Mouse (Mus musculus) olfactory bulb, adult 2 months (tissue): Measurements from ENCODE around the gene Otos. TPM values are rescaled to one million over a fixed set of nuclear protein-coding genes. Genes with fewer than 3 reads are reported as not detected.

Source experiments
- H3K27ac ChIP-seq: fragments of 200-500 bp; 2 replicates; pipeline ENCODE4 v1.5.1; 2012; ENCODE audit warnings: low read depth, low read length; ENCODE audit not compliant: insufficient read depth
- H3K4me1 ChIP-seq: fragments of 200-500 bp; 2 replicates; pipeline ENCODE4 v1.6.1; 2012; ENCODE audit warnings: low read length; ENCODE audit not compliant: control insufficient read depth, insufficient read depth
- H3K4me3 ChIP-seq: fragments of 200-500 bp; 2 replicates; pipeline ENCODE4 v1.5.1; 2012; ENCODE audit warnings: mild to moderate bottlenecking, low read depth, low read length, moderate library complexity; ENCODE audit not compliant: insufficient read depth
- CTCF ChIP-seq: fragments of 200-500 bp; IDR thresholded peaks from 2 replicates; pipeline ENCODE4 v1.5.1; 2012; ENCODE audit warnings: low read depth, mild to moderate bottlenecking, low read length, moderate library complexity; ENCODE audit not compliant: insufficient read depth
- POLR2A ChIP-seq: fragments of 200-500 bp; IDR thresholded peaks from 2 replicates; pipeline ENCODE4 v1.6.1; 2012; ENCODE audit warnings: mild to moderate bottlenecking, low read depth, low read length, moderate library complexity; ENCODE audit not compliant: insufficient read depth
- WGBS: fragments of 180-500 bp; shearing (Covaris S2); methylation state at CpG from one replicate; pipeline ENCODE4 v1.1.7; 2018; 5-methylcytosine and 5-hydroxymethylcytosine counted together
- polyA plus RNA-seq: library from polyadenylated mRNA; stranded (reverse); fragments of >200 nt; gene quantifications from 2 replicates; pipeline ENCODE4 v1.2.4, GENCODE M21; 2012; ENCODE audit warnings: low replicate concordance; ENCODE audit not compliant: missing spikeins, insufficient read depth, insufficient read length

Gene Otos
- polyA plus RNA-seq, 1 experiment: not detected

DNA sequence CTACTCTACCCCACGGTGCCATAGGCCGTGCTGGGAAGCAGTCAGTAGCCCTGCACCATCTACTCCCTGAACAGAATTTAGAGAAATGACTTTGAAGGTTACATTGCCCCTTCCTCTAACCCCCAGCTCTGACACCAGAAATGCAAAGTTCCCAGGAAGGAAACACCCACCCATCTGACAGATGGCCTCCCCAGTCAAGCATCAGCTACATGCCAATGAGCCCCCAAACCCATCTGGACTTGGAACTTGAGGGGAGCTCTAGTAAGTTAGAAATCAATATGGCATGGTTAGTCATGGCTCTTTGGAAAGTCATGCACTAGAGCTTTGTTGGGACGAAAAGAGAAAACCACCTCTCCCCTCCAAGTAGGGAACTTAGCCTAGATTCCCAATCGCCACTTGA is 9.9 kb downstream of the Otos start:
- H3K4me1 ChIP-seq: peaks cover 24% of the 10 kb centered on the region
- no peak overlapping the region for H3K27ac ChIP-seq
- no peak overlapping the region for H3K4me3 ChIP-seq
- 93% methylated on average over 4 of the region's 4 CpGs for WGBS
- TF ChIP-seq POLR2A (no peak), CTCF (no peak)

DNA sequence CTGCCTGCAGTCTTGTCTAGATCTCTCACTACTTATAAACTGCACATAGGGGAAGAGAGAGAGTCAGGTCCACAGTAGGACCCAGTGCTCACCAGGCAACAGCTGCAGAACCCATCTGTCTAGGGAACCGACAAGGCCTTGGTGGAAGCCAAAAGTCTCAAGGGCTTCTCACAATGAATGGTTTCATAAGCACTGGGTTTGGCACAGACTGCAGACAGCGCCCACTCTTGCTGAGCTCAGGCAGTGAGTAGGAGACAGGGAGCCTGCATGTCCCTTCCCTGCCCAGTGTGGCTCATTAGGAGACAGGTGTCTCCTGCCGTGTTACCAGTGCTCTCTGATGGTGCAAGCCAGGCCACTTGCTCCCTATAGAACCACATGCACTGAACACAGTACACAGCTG is 10.5 kb downstream of the Otos start:
- peaks cover 24% of the 10 kb centered on the region for H3K4me1 ChIP-seq
- no peak overlapping the region for H3K4me3 ChIP-seq
- TF ChIP-seq CTCF (no peak), POLR2A (no peak)
- no peak overlapping the region for H3K27ac ChIP-seq
- 61% methylated on average over 3 of the region's 3 CpGs for WGBS

DNA sequence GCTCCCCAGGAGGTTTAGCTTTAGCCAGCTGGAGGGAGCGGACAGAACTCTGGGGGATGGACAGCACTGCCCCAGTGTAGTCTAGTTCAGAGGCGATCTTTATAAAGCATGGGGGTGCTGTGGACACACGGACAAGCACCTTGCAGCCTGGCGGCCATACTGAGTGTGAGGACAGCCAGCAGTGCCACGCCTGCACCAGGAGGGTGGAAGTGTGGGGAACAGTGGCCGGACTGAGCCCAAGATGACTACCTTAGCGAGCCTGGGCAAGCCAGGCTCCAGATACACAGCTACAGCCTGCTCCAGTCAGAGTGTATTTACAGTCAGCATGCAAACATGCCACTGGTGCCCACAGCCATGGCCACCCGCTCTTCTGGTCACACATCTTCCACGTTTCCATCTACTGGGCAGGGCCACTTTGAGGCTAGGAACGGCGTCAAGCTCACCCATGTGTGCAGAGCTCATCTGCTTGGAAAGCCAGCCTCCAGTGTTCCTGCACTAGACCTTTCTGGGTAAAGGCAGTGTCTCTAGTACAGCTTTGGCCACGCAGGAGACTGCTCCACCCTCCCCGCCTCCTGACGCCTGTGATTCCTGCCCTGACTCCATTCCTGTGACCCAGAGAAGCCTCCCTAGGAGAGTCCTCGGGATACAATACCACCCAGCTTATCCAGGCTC is 11.0 kb downstream of the Otos start:
- 88% methylated on average over 15 of the region's 15 CpGs for WGBS
- Histone ChIP-seq H3K4me1 (peaks cover 24% of the 10 kb centered on the region), H3K4me3 (no peak overlapping the region), H3K27ac (no peak overlapping the region)
- TF ChIP-seq CTCF (no peak), POLR2A (no peak)

DNA sequence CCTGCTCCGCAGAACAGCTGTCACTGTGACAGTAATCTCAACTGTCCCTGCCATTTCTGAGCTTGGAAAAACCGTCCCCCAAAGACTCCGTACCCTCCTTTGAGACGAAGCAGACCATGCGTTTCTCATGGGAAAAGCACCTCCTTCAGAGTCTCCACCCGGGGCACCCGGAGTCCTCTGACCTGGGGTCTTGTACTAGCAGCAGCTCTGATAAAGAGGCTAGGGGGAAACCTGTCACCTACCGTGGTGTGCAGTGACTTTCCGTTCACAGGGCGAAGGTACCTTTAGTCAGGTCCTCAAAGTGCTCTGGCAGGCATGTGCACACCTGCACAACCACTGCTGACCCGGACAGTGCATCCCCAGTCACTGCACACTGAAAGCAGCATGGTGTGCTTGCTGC is 12.0 kb downstream of the Otos start:
- Histone ChIP-seq H3K27ac (no peak overlapping the region), H3K4me3 (no peak overlapping the region), H3K4me1 (peaks cover 24% of the 10 kb centered on the region)
- 95% methylated on average over 11 of the region's 11 CpGs for WGBS
- no peak for TF ChIP-seq CTCF
- no peak for TF ChIP-seq POLR2A

DNA sequence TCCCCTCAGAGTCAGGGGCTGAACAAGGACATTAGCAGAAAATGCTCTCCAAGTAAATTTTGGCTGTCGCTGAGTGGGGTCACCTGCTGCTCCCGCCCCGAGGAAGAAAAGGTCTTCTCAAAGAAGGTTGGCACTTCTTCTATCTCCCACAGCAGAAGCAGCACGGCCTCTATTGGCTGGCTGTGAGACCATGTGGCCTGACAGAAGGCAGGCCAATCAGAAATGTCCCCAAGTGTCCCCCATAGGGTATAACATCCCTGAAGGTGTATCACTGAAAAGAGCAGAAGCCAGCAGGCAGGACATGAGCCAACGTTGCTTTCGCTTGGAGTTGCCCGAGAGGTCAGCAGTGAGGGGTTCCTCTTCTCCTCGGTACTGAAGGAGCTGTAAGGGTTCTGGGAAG is 12.6 kb downstream of the Otos start:
- TF ChIP-seq POLR2A (no peak), CTCF (no peak)
- no peak overlapping the region for H3K27ac ChIP-seq
- WGBS: 80% methylated on average over 8 of the region's 8 CpGs
- peaks cover 24% of the 10 kb centered on the region for H3K4me1 ChIP-seq
- no peak overlapping the region for H3K4me3 ChIP-seq

DNA sequence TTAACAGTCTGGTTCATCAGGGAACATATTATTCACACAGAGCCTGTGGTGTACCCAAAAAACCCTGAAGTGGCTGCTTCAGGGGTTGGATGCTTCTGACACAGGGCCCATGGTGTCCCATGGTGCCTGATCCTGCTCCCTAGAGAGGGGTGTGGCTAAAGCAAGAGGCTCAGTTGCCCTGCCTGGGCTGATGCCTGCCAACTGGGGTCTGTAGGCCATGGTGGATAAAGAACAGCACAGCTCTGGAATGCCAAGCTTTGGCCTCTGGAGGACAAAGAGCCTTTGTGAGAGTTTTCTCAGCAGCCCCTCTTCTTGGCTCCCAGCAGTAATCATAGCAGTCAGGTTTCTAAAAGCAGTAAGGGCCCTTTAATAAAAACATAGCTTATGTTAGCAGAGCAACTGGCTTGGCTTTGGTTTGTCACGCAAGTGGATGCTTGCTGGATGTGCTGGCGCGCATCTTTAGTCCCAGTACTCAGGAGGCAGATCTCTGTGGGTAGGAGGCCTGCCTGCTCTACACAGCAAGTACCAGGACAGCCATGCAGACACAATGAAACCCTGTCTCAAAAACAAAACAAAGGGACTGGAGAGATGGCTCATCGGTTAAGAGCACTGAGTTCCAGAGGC is 13.6 kb downstream of the Otos start:
- Histone ChIP-seq H3K27ac (no peak overlapping the region), H3K4me3 (no peak overlapping the region), H3K4me1 (peaks cover 16% of the 10 kb centered on the region; the same call in 1 of the 2 replicates)
- TF ChIP-seq CTCF (no peak), POLR2A (no peak)
- WGBS: 43% methylated on average over 4 of the region's 4 CpGs

DNA sequence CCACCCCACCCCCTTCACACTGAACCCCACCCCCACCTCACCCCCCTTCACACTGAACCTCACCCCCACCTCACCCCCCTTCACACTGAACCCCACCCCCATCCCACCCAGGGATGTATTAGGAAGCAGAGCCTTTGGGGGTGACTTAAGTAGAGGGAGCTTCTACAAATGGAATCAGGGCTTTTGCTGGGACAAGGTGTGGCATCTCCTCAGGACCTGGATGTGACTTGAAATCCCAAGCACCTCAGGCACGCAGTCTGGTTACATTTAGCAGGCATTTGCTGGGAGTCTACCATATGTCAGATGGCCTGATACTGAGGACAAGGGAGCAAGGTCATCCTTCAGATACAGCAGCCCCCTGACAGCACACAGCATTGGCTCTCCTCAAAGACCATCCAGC is 14.1 kb downstream of the Otos start:
- WGBS: 68% methylated on average over 1 of the region's 1 CpGs
- peaks cover 13% of the 10 kb centered on the region; the same call in 1 of the 2 replicates for H3K4me1 ChIP-seq

DNA sequence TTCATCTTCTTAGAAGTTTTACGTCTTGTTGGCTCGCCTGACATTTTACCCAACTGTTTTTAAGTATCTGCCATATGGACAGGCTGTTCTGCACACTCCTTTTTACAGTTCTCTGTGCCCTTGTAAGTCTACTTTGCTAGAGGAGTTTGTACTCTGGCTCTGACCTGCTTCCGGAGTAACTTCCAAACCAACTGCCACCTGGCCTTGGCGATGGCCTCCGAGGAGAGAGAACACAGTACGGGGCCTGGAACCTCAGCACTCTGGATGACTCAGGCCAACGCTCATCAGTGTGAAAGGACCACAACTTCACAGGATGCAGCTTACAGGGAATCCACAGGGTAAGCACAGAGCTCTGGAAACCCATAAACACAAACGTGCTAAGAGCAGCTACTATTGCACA is 14.9 kb downstream of the Otos start:
- TF ChIP-seq CTCF: no peak
- no peak for TF ChIP-seq POLR2A
- Histone ChIP-seq H3K4me3 (no peak overlapping the region), H3K4me1 (peaks cover 7% of the 10 kb centered on the region; the same call in 1 of the 2 replicates), H3K27ac (no peak overlapping the region)
- 85% methylated on average over 8 of the region's 8 CpGs for WGBS

More for the DNA sequence above, 14.1 kb downstream of the Otos start:
- no peak overlapping the region for H3K27ac ChIP-seq
- H3K4me3 ChIP-seq: no peak overlapping the region
- TF ChIP-seq CTCF: no peak
- no peak for TF ChIP-seq POLR2A

DNA sequence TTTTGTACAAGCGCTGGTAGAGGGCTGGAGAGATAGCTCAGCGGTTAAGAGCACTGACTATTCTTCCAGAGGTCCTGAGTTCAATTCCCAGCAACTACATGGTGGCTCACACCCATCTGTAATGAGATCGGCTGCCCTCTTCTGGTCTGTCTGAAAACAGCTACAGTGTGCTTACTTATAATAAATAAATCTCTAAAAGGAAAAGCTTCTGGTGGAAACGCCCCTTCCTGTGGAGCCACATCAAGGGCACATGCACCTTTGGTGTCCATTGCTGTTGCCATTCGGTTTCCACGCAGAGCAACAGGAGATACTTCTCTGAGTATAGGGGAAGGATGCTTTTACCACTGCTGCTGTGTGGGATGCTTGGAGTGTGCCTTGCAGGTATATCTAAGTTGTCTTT is 15.7 kb downstream of the Otos start:
- Histone ChIP-seq H3K27ac (no peak overlapping the region), H3K4me1 (peaks cover 2% of the 10 kb centered on the region; the same call in 1 of the 2 replicates), H3K4me3 (no peak overlapping the region)
- WGBS: 73% methylated on average over 6 of the region's 6 CpGs
- TF ChIP-seq CTCF (no peak), POLR2A (no peak)
